ENCODE assay signal across 9 mouse cellular contexts in the genomic region with DNA sequence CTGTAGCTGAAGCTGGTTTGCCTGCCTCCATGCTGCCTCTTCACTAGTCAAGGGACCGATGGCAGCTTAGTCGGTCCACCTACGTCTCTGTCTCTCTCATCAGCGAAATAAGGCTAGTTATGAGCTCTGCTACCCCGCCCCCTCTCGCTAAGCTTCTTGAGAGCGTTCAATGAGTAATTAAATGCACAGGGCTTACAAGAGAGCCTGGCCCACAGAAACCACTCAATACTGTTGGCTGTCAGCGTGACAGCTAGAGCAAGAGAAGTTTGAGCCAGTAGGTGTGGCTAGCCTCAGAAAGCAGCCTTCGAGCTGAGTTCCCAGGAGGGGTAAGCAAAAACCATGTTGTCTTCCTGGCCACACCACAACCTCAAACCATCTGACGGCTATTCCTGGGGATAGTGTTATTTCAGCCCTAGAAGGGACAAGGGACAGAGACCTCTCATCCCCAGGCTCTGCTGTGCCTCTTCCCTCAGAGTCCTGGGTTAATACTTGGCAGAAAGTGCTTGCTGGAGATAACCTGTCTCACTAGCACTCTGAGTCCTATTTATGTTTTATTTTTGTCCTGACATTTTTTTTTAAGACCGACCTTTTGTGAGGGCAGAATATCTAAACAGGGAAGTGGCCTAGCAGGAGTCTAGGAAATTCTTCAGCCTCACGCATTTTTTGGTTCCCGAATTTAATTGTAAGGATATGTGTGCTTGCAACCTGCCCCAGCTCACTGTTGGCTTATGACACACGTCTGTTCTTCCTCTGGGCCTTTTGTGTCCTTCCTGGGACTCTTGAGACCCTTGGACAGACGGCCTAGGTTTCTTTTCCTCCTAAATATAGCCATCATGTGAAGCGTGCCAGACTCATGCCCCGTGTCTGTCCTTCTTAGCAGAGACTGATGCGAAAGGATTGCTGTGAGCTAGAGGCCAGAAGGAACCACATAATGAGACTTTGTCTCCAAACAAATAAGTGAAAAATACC.
DNase-seq lines count a peak whose midpoint lies in the region; ATAC-seq lines count a peak whose summit lies in the region.
"Had no signal": no experiment of that assay in that cellular context is flagged by ENCODE, and none has a peak within 500 bp of the region (broad histone marks: within the 10 kb centered on the region; RNA-seq: fewer than 3 reads in every experiment).

No protein-coding gene starts in this region.

- peak overlapping the region; percentile 0; the same call in 1 of the 2 replicates for H3K4me2 ChIP-seq in forebrain, embryonic 14.5 days (ENCODE audit: low read length)
- no peak overlapping the region for H3K4me2 ChIP-seq in midbrain, embryonic 16.5 days (ENCODE audit: low read length)
- H3K4me2 ChIP-seq: limb, embryonic 13.5 days had no signal

- H3K27ac ChIP-seq in forebrain, embryonic 14.5 days (ENCODE audit: low read depth, low read length) = 0 out of 2 replicates have a peak overlapping the region, but pooled peaks have one; percentile 28
- no peak overlapping the region for H3K27ac ChIP-seq in midbrain, embryonic 16.5 days (ENCODE audit: low read length)
- H3K27ac ChIP-seq: limb, embryonic 13.5 days had no signal

- WGBS in forebrain, embryonic 14.5 days = 21% methylated on average over 18 of the region's 18 CpGs
- 34% methylated on average over 18 of the region's 18 CpGs for WGBS in midbrain, embryonic 16.5 days

- no peaks in the 10 kb centered on the region for H3K27me3 ChIP-seq in forebrain, embryonic 14.5 days (replicated peaks; ENCODE audit: control insufficient read depth, insufficient read depth, low read length)
- H3K27me3 ChIP-seq in midbrain, embryonic 16.5 days (ENCODE audit: control insufficient read depth, insufficient read depth, low read depth, low read length) = no peaks in the 10 kb centered on the region
- H3K27me3 ChIP-seq: limb, embryonic 13.5 days had no signal

- H3K9me3 ChIP-seq in forebrain, embryonic 14.5 days (replicated peaks; ENCODE audit: control insufficient read depth, low read length) = no peaks in the 10 kb centered on the region
- H3K9me3 ChIP-seq in midbrain, embryonic 16.5 days (replicated peaks; ENCODE audit: control insufficient read depth, low read length, poor library complexity, severe bottlenecking) = no peaks in the 10 kb centered on the region; the same call in 1 of the 2 replicates
- H3K9me3 ChIP-seq: limb, embryonic 13.5 days had no signal

- DNase-seq in embryo, embryonic 10 days (ENCODE audit: low spot score) = peak; percentile 12
- DNase-seq in embryo, embryonic 9.5 days (ENCODE audit: extremely low spot score) = no peak
- DNase-seq in forebrain, embryonic 14.5 days (ENCODE audit: low spot score) = peak; percentile 82
- DNase-seq in cerebellum, postnatal 14 days = no peak
- no peak for DNase-seq in ovary, postnatal 36 days (ENCODE audit: low spot score)
- DNase-seq in cerebellum, postnatal 10 days = no peak

- H3K36me3 ChIP-seq in forebrain, embryonic 14.5 days (ENCODE audit: control insufficient read depth, insufficient read depth, low read length) = no peaks in the 10 kb centered on the region
- H3K36me3 ChIP-seq in midbrain, embryonic 16.5 days (ENCODE audit: control insufficient read depth, insufficient read depth, low read length) = no peaks in the 10 kb centered on the region

- no peak overlapping the region for H3K9ac ChIP-seq in forebrain, embryonic 14.5 days (ENCODE audit: low read length)
- no peak overlapping the region for H3K9ac ChIP-seq in midbrain, embryonic 16.5 days (ENCODE audit: low read depth, low read length)
- H3K9ac ChIP-seq: limb, embryonic 13.5 days had no signal

- H3K4me3 ChIP-seq in forebrain, embryonic 14.5 days (ENCODE audit: low read depth, low read length) = no peak overlapping the region
- no peak overlapping the region for H3K4me3 ChIP-seq in midbrain, embryonic 16.5 days (ENCODE audit: low read depth, low read length)
- H3K4me3 ChIP-seq: limb, embryonic 13.5 days had no signal

- H3K4me1 ChIP-seq in forebrain, embryonic 14.5 days (ENCODE audit: control insufficient read depth, insufficient read depth, low read length) = peaks cover 9% of the 10 kb centered on the region
- peaks cover 7% of the 10 kb centered on the region; the same call in 1 of the 2 replicates for H3K4me1 ChIP-seq in midbrain, embryonic 16.5 days (ENCODE audit: control insufficient read depth, insufficient read depth, low read length)

- ATAC-seq in forebrain, embryonic 14.5 days = peak; percentile 92
- peak; percentile 44 to 56 for ATAC-seq in hematopoietic stem cell, adult 5-6 weeks (replicated peaks in 1 of 2; ENCODE audit: insufficient read depth in 1 of 2, low FRiP score in 2 of 2, low TSS enrichment in 1 of 2, low read depth in 1 of 2, poor library complexity in 2 of 2, severe bottlenecking in 2 of 2)
- ATAC-seq in midbrain, embryonic 16.5 days = peak; percentile 58; the same call in 1 of the 2 replicates

Comparison
In these comparisons a context has a peak if more than half of its experiments do, and no peak if none do; other contexts are left out.
1. DNase-seq: peak in embryo, embryonic 10 days (single experiment) and forebrain, embryonic 14.5 days (single experiment); none in embryo, embryonic 9.5 days (single experiment), cerebellum, postnatal 14 days (0 of 2), ovary, postnatal 36 days (single experiment) and cerebellum, postnatal 10 days (0 of 2).
2. Peak in every context shown above with its lines, with median percentiles within 50 percentile points of each other: ATAC-seq.